Mouse (Mus musculus) MEL (cell line): ENCODE data around the gene Cd247.

Experiments
- CTCF ChIP-seq, 3 experiments: IDR thresholded peaks in 2 of 3; conservative IDR thresholded peaks in 1 of 3; 2 replicates each; pipeline ENCODE4 v1.5.1; 2011 to 2012; ENCODE audit warnings: low read length in 3 of 3, low read depth in 2 of 3, mild to moderate bottlenecking in 2 of 3, improper control_type of control experiment in 1 of 3, inconsistent platforms in 1 of 3, mixed read lengths in 1 of 3, moderate library complexity in 1 of 3; ENCODE audit not compliant: control insufficient read depth in 1 of 3, insufficient read depth in 1 of 3, poor library complexity in 1 of 3, severe bottlenecking in 1 of 3
- MAFK ChIP-seq: IDR thresholded peaks from 2 replicates; pipeline ENCODE4 v1.6.1; 2011; ENCODE audit warnings: low read depth, mild to moderate bottlenecking, low read length, improper control_type of control experiment, borderline replicate concordance
- POLR2A ChIP-seq, 2 experiments: IDR thresholded peaks; 2 replicates each; pipeline ENCODE4 v1.6.1; 2011 to 2012; ENCODE audit warnings: low read length in 2 of 2, mild to moderate bottlenecking in 2 of 2, control low read depth in 1 of 2, improper control_type of control experiment in 1 of 2, low read depth in 1 of 2, moderate library complexity in 1 of 2; ENCODE audit not compliant: control insufficient read depth in 1 of 2, insufficient read depth in 1 of 2, poor library complexity in 1 of 2
- POLR2AphosphoS5 ChIP-seq: IDR thresholded peaks from 2 replicates; pipeline ENCODE4 v1.6.1; 2012; ENCODE audit warnings: low read depth, borderline replicate concordance, mild to moderate bottlenecking, inconsistent platforms, low read length, moderate library complexity, mixed read lengths
- TAL1 ChIP-seq: IDR thresholded peaks from 2 replicates; pipeline ENCODE4 v1.6.1; 2012; ENCODE audit warnings: mild to moderate bottlenecking, inconsistent platforms, low read length, moderate library complexity, mixed read lengths

DNA sequence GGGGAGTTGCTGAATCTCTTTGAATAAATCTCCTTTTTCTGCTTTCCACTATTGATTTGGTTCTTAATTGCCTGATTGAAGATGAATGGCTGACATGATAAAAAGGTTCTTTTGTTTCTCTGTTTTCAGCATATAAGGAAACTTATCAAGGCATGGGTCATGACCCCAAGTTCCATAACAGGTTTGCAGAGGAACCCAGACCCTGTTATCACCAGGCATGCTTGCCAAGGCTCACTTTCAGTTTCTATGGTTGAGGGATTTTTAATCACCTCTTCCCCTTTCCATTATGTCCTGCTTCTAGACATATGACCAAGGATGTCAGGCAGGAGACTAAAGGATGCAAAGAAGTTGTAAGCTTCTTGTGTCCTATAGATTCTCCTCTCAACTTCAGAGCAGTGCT is 37.3 kb upstream of the Cd247 start:
- TF ChIP-seq CTCF (IDR thresholded peaks at IDR 0.05 in 2 of 3, conservative IDR thresholded peaks at IDR 0.05 in 1 of 3; ENCODE audit: control insufficient read depth in 1 of 3, insufficient read depth in 1 of 3, low read depth in 2 of 3, low read length in 3 of 3, poor library complexity in 1 of 3, severe bottlenecking in 1 of 3) (no peak), POLR2A (IDR thresholded peaks at IDR 0.05; ENCODE audit: control insufficient read depth in 1 of 2, insufficient read depth in 1 of 2, low read depth in 1 of 2, low read length in 2 of 2, poor library complexity in 1 of 2) (no peak), MAFK (no peak), TAL1 (no peak), POLR2AphosphoS5 (no peak)
